Mouse (Mus musculus) thymus, adult 2 months (tissue): ENCODE measurements around the gene Tmem189. TPM values are rescaled to one million over a fixed set of nuclear protein-coding genes. Genes with fewer than 3 reads are reported as not detected.
"Not testable (repeated sequence)": the region's sequence is repeated elsewhere in the genome, so short reads cannot be mapped to it uniquely, and the experiment has no call there.

Source experiments
- DNase-seq: peaks from one replicate; pipeline ENCODE4 v3.0.0; 2021
- H3K27ac ChIP-seq: fragments of 200-500 bp; 2 replicates; pipeline ENCODE4 v1.5.1; 2012; ENCODE audit warnings: low read length, control low read depth; ENCODE audit not compliant: control insufficient read depth, insufficient read depth
- H3K27me3 ChIP-seq: fragments of 200-500 bp; 2 replicates; pipeline ENCODE4 v1.6.1; 2012; ENCODE audit warnings: mild to moderate bottlenecking, low read length, moderate library complexity, mixed read lengths; ENCODE audit not compliant: control insufficient read depth, insufficient read depth
- H3K36me3 ChIP-seq: fragments of 200-500 bp; 2 replicates; pipeline ENCODE4 v1.6.1; 2012; ENCODE audit warnings: mild to moderate bottlenecking, low read length, moderate library complexity; ENCODE audit not compliant: control insufficient read depth, insufficient read depth
- H3K4me1 ChIP-seq: fragments of 200-500 bp; replicated peaks from 2 replicates; pipeline ENCODE4 v1.6.1; 2012; ENCODE audit warnings: low read length; ENCODE audit not compliant: control insufficient read depth, insufficient read depth
- H3K4me3 ChIP-seq: fragments of 200-500 bp; 2 replicates; pipeline ENCODE4 v1.5.1; 2012; ENCODE audit warnings: mild to moderate bottlenecking, low read length, control low read depth, moderate library complexity; ENCODE audit not compliant: control insufficient read depth, insufficient read depth
- CTCF ChIP-seq: fragments of 200-500 bp; IDR thresholded peaks from 2 replicates; pipeline ENCODE4 v1.5.1; 2012; ENCODE audit warnings: mild to moderate bottlenecking, control low read depth, low read length, moderate library complexity, borderline replicate concordance; ENCODE audit not compliant: control insufficient read depth, poor library complexity, insufficient read depth; ENCODE audit errors: extremely low read depth
- POLR2A ChIP-seq: fragments of 200-500 bp; IDR thresholded peaks from 2 replicates; pipeline ENCODE4 v1.6.1; 2012; ENCODE audit warnings: mild to moderate bottlenecking, low read length, control low read depth, moderate library complexity; ENCODE audit not compliant: control insufficient read depth, poor library complexity, insufficient read depth; ENCODE audit errors: extremely low read depth
- WGBS: fragments of 180-500 bp; shearing (Covaris S2); methylation state at CpG from one replicate; pipeline ENCODE4 v1.1.7; 2018; 5-methylcytosine and 5-hydroxymethylcytosine counted together
- polyA plus RNA-seq: library from polyadenylated mRNA; depleted of rRNA; stranded (reverse); fragments of >200 nt; gene quantifications from 2 replicates; pipeline ENCODE4 v1.2.3, GENCODE M21; 2012

Gene Tmem189
- polyA plus RNA-seq, 1 experiment, result 209 TPM

DNA sequence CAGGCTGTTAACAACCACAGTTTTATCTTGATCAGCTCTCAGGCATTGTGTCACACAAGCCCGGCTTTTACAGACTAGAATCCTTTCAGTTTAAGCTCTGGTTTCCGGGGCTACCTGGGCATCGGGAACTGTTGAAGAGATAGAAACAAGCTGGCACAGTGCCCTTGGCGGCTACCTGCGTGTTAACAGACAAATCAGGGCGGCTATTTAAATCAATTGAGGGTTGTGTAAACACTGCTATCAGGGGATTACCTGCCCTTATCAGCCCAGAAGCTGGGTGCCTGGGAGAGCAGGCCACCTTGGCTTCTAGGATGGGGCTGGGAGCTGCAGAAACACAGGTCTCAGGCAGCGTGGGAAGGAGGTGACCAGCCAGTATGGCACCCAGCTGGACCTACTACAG is 36.9 kb downstream of the Tmem189 start:
- Histone ChIP-seq H3K27me3 (no peaks in the 10 kb centered on the region), H3K36me3 (peaks cover 14% of the 10 kb centered on the region), H3K4me3 (no peak overlapping the region), H3K27ac (no peak overlapping the region), H3K4me1 (peaks cover 21% of the 10 kb centered on the region)
- 91% methylated on average over 7 of the region's 7 CpGs for WGBS
- TF ChIP-seq POLR2A, result no peak
- no peak for TF ChIP-seq CTCF
- no peak for DNase-seq

DNA sequence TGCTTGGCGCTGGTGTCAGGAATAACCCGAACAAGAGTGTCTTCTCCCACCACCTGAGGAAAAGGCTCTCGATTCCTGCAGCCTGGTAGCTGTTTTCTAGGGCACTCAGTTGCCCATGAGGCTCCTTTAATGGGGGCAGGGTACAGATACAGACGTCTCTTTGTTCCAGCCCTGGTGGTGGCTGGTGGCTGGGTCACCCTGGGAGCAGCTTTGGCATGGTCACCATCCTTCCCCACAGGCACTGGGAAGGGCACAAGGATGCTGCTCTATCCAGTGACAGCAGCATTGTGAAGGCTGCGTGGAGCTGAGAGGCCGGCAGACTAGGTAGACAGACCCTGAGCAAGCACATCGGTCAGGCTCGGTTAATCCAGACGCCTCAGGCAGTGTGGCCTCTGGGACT is 38.0 kb downstream of the Tmem189 start:
- Histone ChIP-seq H3K4me1 (peaks cover 12% of the 10 kb centered on the region), H3K36me3 (peaks cover 14% of the 10 kb centered on the region), H3K4me3 (no peak overlapping the region), H3K27ac (no peak overlapping the region), H3K27me3 (no peaks in the 10 kb centered on the region)
- DNase-seq, result no peak
- TF ChIP-seq CTCF (no peak), POLR2A (no peak)
- WGBS, result 97% methylated on average over 9 of the region's 9 CpGs

DNA sequence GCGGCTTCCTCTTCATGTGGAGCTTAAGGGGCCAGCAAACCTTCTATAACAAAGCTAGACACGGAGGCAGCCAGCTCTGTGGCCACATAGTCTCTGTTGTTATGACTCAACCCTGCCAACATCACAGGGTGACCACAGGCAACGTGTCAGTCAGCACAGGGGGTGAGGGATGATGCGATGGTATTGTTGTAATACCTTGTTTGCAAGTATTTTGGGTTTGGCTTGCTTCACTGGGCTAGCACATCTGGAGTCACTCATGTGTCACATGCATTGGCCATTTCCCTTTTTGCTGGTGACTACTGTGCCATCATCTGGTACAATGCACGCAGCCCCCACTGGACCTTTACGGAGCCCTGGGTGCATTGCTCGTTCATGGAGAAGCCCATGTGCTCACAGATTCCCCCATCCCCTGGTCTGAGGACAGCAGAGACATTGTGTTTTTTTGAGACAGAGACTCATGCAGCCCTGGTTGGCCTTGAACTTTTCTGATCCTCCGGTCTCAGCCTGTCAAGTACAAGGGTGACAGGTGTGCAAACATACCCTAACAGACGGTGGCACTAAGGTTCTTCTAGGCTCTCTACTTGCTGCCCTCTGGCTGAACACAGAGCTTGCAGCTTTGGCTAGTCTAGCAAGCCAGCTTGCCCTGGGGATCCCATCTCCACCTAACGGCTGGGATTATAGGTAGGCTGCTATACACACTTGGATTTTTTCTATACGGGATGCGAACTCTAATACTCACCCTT is 40.2 kb downstream of the Tmem189 start:
- 92% methylated on average over 12 of the region's 12 CpGs for WGBS

DNA sequence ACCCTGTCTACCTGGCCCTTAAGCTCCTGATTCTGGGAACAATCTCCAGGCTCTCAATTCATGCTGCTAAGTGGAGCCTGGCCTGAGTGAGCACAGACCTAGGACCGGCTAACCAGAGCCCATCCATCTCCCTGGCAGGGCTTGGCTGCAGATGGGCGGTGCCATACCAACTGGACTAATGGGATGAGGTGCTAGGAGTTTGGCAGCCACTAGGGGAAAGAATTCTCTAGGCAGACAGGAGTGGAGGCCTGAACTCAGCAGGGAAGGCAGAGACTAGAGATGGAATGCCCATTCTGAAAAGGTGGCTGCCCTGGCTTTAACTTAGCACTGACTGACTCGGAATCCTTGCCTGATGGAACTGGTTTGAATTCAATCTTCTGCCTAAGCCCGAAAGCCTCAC is 43.2 kb downstream of the Tmem189 start:
- Histone ChIP-seq H3K4me3 (no peak overlapping the region), H3K27ac (no peak overlapping the region), H3K36me3 (peaks cover 15% of the 10 kb centered on the region; the same call in 1 of the 2 replicates), H3K27me3 (no peaks in the 10 kb centered on the region), H3K4me1 (no peaks in the 10 kb centered on the region)
- TF ChIP-seq POLR2A, result no peak
- TF ChIP-seq CTCF, result no peak
- WGBS, result 95% methylated on average over 4 of the region's 4 CpGs
- DNase-seq, result no peak

More for the DNA sequence above, 40.2 kb downstream of the Tmem189 start:
- no peak for DNase-seq
- H3K4me3 ChIP-seq, result no peak overlapping the region
- no peaks in the 10 kb centered on the region for H3K27me3 ChIP-seq
- H3K4me1 ChIP-seq, result 0 out of 2 replicates have a peak, but pooled peaks cover under 1% of the 10 kb centered on the region
- peaks cover 19% of the 10 kb centered on the region for H3K36me3 ChIP-seq
- H3K27ac ChIP-seq, result no peak overlapping the region
- TF ChIP-seq POLR2A (no peak), CTCF (no peak)

DNA sequence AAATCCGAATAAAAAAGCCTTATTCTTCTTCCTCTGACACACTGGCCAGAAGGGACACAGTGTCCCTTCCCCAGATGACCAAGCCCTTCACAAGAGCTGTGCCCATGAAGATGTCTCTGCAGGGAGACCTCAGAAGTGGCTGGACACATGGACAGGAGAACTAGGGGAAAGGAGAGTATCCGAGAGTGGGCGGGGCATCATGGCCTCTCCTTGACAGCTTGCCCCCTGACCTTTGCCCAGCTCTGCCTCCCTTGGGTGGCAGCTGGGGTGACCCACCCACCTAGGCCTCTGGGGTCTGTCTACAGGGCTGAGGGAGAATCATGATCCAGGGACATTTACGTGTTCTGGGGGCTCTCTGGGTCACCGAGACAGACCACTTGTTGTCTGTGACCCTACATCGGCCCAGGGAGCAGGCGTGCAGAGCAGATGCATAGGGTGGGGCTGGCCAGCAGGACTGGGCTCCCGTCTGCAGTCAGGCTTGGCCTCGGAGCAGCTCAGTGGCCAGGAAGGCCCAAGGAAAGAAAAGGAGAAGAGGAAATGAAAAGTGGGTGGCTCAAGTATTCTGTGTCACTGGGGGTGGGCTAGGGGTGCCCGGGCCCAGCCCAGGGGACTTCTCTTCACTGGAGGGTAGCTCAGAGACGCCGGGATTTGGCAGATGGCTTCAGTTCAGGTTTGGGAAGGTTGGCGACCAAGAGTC is 46.1 kb downstream of the Tmem189 start:
- 92% methylated on average over 13 of the region's 13 CpGs for WGBS
- not testable (repeated sequence) for H3K4me1 ChIP-seq, H3K27ac ChIP-seq, H3K4me3 ChIP-seq, DNase-seq, H3K27me3 ChIP-seq
- peaks cover 12% of the 10 kb centered on the region; the same call in 1 of the 2 replicates for H3K36me3 ChIP-seq

DNA sequence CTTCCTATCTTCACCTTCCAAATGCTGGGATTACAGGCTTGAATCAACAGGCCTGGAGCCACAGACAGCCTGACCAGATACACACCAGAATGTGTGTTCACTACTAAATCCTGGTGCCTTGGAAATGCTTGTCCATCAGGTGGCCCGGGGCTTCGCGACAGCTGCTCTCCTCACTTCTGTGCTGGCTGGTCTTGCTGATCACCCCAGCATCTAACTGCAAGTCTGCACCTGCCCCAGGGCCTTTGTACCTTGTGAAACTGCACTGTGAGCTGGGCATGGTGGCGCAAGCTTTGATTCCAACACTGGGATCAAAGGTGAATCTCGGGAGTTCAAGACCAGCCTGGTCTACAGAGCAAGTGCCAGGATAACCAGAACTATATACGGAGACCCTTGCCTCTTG is 47.5 kb downstream of the Tmem189 start:
- H3K27me3 ChIP-seq, result no peaks in the 10 kb centered on the region
- 92% methylated on average over 6 of the region's 6 CpGs for WGBS
- no peak overlapping the region for H3K4me3 ChIP-seq
- H3K36me3 ChIP-seq, result peaks cover 12% of the 10 kb centered on the region; the same call in 1 of the 2 replicates
- no peak for TF ChIP-seq CTCF
- no peak for TF ChIP-seq POLR2A
- no peak for DNase-seq
- no peaks in the 10 kb centered on the region for H3K4me1 ChIP-seq
- H3K27ac ChIP-seq, result no peak overlapping the region
